Mouse (Mus musculus) cerebellum, adult 2 months (tissue): Measurements from ENCODE around the gene Elk3.

Experiments
- CTCF ChIP-seq: fragments of 200-500 bp; IDR thresholded peaks from 2 replicates; pipeline ENCODE4 v1.5.1; 2011; ENCODE audit warnings: low read depth, mild to moderate bottlenecking, control low read depth, low read length, moderate library complexity, borderline replicate concordance; ENCODE audit not compliant: insufficient read depth
- POLR2A ChIP-seq: fragments of 200-500 bp; IDR thresholded peaks from 2 replicates; pipeline ENCODE4 v1.6.1; 2011; ENCODE audit warnings: low read length, control low read depth, borderline replicate concordance; ENCODE audit not compliant: insufficient read depth

GRCm38 (mm10) chr10:93267509-93267908 lies 43.4 kb downstream of the Elk3 start:
- TF ChIP-seq CTCF (no peak), POLR2A (no peak)
